Mouse (Mus musculus) spleen, adult 2 months (tissue): ENCODE results near the gene Col8a2.

ENCODE experiments used
- CTCF ChIP-seq: fragments of 200-500 bp; IDR thresholded peaks from 2 replicates; pipeline ENCODE4 v1.5.1; 2011; ENCODE audit warnings: mild to moderate bottlenecking, inconsistent platforms; ENCODE audit not compliant: insufficient read depth, insufficient read length, insufficient replicate concordance; ENCODE audit errors: extremely low read depth
- POLR2A ChIP-seq: fragments of 200-500 bp; IDR thresholded peaks from 2 replicates; pipeline ENCODE4 v1.6.1; 2011; ENCODE audit warnings: low read depth, low read length, inconsistent platforms

GRCm38 (mm10) chr4:126306058-126306457, 19.5 kb downstream of the Col8a2 start:
- TF ChIP-seq CTCF (no peak), POLR2A (no peak)
